Mouse (Mus musculus) layer of hippocampus, adult 2 months (tissue): ENCODE results near the gene Eif4h. TPM values are rescaled to one million over a fixed set of nuclear protein-coding genes. Genes with fewer than 3 reads are reported as not detected.
A peak's percentile ranks its signal among the peaks of the same experiment; 100 is the strongest.

ENCODE experiments used
- DNase-seq, 2 experiments: peaks; one replicate each; pipeline ENCODE4 v3.0.0; 2022; ENCODE audit warnings: low spot score in 2 of 2
- H3K27ac ChIP-seq: fragments of 200-600 bp; 2 replicates; pipeline ENCODE4 v1.8.1; 2022
- H3K4me3 ChIP-seq: fragments of 200-600 bp; 2 replicates; pipeline ENCODE4 v1.8.1; 2022; ENCODE audit warnings: mild to moderate bottlenecking
- CTCF ChIP-seq: fragments of 200-600 bp; conservative IDR thresholded peaks from 2 replicates; pipeline ENCODE4 v1.8.1; 2022; ENCODE audit warnings: antibody characterized with exemption, mild to moderate bottlenecking, moderate library complexity
- long read RNA-seq, 2 experiments: library from polyadenylated mRNA; stranded (forward); transcript quantifications; one replicate each; pipeline ENCODE4 v2.0.0; 2021; ENCODE audit warnings: borderline mapping rate in 2 of 2
- total RNA-seq, 2 experiments: library from RNA; stranded (reverse); gene quantifications; 2 replicates each; pipeline ENCODE4 v1.2.3; 2021

The Eif4h gene
- total RNA-seq = 100 to 1,000 TPM; 298 to 323 TPM
- long read RNA-seq, experiment 1, transcript Eif4h-201 (6 exons, 2,367 nt) = minor isoform, 152 of 402 reads
- long read RNA-seq, experiment 1, transcript Eif4h-205 (7 exons, 2,726 nt) = major isoform, 203 of 402 reads
- long read RNA-seq, experiment 1, partial matches to known transcripts = 35 of 402 reads
- long read RNA-seq, experiment 1, other reads (novel, unspliced or antisense) = 12 of 402 reads
- long read RNA-seq, experiment 2, transcript Eif4h-201 (6 exons, 2,367 nt) = minor isoform, 241 of 575 reads
- long read RNA-seq, experiment 2, transcript Eif4h-205 (7 exons, 2,726 nt) = major isoform, 270 of 575 reads
- long read RNA-seq, experiment 2, partial matches to known transcripts = 14 of 575 reads
- long read RNA-seq, experiment 2, other reads (novel, unspliced or antisense) = 50 of 575 reads

DNA sequence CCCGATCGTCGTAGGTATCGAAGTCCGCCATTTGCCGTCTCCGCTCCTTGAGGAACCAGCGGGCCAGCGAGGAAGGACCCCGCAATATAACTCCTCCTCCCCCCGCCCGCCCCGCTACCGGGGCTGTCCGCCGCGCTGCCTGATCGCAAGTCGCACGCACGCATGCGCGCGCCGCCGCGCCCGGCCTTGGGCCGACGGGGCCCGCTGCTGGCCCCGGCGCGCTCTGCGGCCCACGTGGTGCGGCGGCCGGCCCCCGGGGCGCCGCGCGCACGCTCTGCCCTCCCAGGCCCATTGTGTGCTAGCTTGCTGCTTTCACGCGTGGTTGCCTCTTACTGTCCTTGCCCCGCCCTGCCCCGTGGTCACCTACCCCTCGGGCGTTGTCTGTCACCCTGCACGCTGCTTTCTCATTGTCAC lies at the start of gene Eif4h:
Eif4h (minus strand) TSS at position 222 of the 414 bp plus-strand sequence.
- peak within 1 kb of the TSS; percentile 77 for H3K4me3 ChIP-seq
- no peak for TF ChIP-seq CTCF
- peak; percentile 95 to 98 for DNase-seq

GRCm38 (mm10) chr5:134688718-134689284 lies 49.5 kb upstream of the Eif4h start:
- peak; percentile 96 to 99 for DNase-seq
- Histone ChIP-seq H3K27ac (peak overlapping the region; percentile 76), H3K4me3 (peak overlapping the region; percentile 79)
- TF ChIP-seq CTCF = peak; percentile 78

More for the DNA sequence above, at the start of gene Eif4h:
- peak within 1 kb of the TSS; percentile 98 for H3K27ac ChIP-seq

GRCm38 (mm10) chr5:134688086-134688717 lies 48.9 kb upstream of the Eif4h start, which contains the start of gene Limk1:
TSS of gene Limk1 (minus strand) at chr5:134688598.
- Histone ChIP-seq H3K4me3 (peak within 1 kb of the TSS; percentile 79), H3K27ac (peak within 1 kb of the TSS; percentile 76)
- DNase-seq = no peak
- TF ChIP-seq CTCF = no peak

- H3K27ac ChIP-seq = no peak overlapping the region
- no peak for DNase-seq
- H3K4me3 ChIP-seq = peak overlapping the region; percentile 79; the same call in 1 of the 2 replicates
- TF ChIP-seq CTCF = no peak
Measured at GRCm38 (mm10) chr5:134687187-134687586, 47.9 kb upstream of the Eif4h start.

- no peak overlapping the region for H3K27ac ChIP-seq
- TF ChIP-seq CTCF = no peak
- DNase-seq = no peak
- H3K4me3 ChIP-seq = no peak overlapping the region
Measured at GRCm38 (mm10) chr5:134686541-134686940, 47.3 kb upstream of the Eif4h start.

DNA sequence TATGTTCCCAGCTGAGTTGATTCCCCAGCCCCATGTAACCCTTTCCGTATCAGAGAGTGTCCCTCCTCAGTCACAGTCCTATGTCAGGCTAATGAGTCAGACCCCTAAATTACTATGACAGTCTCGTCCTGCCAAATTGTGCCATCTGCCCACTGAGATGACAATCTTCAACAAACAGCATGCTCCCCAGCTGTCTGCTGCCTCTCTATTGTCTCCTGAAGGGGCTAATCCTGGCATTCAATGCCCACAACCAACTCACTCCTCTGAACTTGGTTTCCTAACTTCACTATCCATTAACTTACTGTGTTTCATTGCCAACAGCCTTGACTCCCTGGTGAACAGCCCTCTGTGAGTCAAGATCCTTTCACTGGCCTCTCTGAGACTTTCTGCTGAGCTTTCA lies 45.1 kb upstream of the Eif4h start:
- DNase-seq = no peak
- TF ChIP-seq CTCF = no peak
- Histone ChIP-seq H3K27ac (no peak overlapping the region), H3K4me3 (no peak overlapping the region)

- DNase-seq = no peak
- Histone ChIP-seq H3K27ac (no peak overlapping the region), H3K4me3 (no peak overlapping the region)
- no peak for TF ChIP-seq CTCF
Measured at GRCm38 (mm10) chr5:134683813-134684212, 44.5 kb upstream of the Eif4h start.

DNA sequence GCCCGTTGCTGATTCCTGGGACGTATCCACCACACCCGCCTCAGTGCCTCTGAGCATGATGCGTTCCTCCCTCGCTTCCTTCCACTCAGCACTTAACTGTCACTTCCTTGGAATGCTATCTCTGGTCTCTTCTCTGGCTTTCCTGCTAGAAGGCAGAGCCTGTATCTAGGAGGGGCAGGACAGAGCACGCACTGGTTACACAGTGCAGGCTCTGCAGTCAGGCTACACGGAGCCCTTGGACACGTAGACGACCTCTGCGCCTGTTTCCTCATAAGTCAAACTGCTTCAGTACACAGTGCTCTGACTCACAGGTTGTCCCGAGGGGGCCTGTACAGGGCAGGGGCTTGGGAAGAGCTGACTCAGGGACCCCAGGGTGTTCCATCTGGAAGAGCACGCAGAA lies 40.9 kb upstream of the Eif4h start:
- Histone ChIP-seq H3K4me3 (no peak overlapping the region), H3K27ac (no peak overlapping the region)
- no peak for TF ChIP-seq CTCF
- DNase-seq = no peak

- no peak for TF ChIP-seq CTCF
- Histone ChIP-seq H3K4me3 (no peak overlapping the region), H3K27ac (no peak overlapping the region)
- DNase-seq = no peak
Measured at GRCm38 (mm10) chr5:134678827-134679546, 39.7 kb upstream of the Eif4h start.

DNA sequence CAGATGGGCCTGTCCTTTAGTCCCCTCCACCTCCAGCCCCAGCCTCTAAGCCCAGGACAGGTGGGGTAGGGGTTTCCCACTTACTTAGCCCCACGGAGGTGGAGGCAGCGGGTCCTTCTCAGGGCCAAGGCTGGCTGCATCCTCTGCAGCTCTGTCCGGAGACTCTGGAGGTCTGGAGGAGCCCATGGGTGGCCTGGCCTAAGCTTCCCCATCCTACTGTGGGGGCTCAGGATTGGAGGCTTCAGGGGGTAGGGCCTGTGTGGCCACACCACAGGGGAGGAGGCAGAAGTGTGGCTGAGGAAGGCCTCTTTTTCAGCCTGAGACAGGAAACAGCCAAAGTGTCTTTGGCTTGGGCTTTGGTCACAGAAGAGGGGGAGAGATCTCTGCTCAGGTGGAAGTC lies 38.7 kb upstream of the Eif4h start:
- Histone ChIP-seq H3K4me3 (peak overlapping the region; percentile 8; the same call in 1 of the 2 replicates), H3K27ac (peak overlapping the region; percentile 46)
- no peak for TF ChIP-seq CTCF
- DNase-seq = no peak

- H3K4me3 ChIP-seq = no peak overlapping the region; the same call in 1 of the 2 replicates
- no peak for TF ChIP-seq CTCF
- DNase-seq = no peak
- peak overlapping the region; percentile 46; the same call in 1 of the 2 replicates for H3K27ac ChIP-seq
Measured at GRCm38 (mm10) chr5:134677491-134677890, 38.2 kb upstream of the Eif4h start.

GRCm38 (mm10) chr5:134675956-134676759 lies 36.9 kb upstream of the Eif4h start:
- TF ChIP-seq CTCF = no peak
- H3K27ac ChIP-seq = peak overlapping the region; percentile 70; the same call in 1 of the 2 replicates
- H3K4me3 ChIP-seq = peak overlapping the region; percentile 43
- DNase-seq = peak in 1 of 2 experiments; percentile 37
